Mouse (Mus musculus): ENCODE data around the gene Svip.

The Svip gene

DNA sequence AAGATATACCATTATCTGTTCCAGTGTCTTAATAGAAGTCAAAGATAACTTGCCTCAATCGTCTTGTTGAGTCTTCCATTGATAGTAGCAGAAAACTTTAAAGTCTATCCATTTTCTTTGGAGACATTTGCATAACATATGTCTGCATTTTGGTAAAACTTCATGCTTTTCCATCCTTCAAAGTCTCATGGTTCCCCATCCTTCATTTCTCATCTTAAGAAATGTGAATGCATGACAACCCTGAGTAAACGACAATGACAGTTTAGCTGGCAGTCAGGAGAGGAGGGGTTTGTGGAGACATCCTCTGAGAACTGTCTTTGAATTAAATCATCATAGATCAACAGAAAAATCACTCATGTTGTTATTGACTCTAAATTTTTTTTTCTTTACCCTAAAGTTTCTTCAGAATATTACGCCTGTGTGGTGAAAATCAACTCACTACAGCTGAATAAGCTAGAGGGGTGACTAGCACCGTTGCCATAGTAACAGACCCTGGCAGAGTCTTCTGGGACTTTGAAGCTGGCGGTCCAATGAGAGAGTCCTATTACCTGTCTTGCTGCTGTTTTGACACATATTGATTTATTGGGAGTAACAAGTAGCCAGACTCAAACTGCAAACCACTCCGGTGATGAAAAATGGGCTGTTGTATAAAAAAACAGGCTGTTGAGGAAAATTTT lies 45.0 kb downstream of the Svip start:
- no peak for DNase-seq

DNA sequence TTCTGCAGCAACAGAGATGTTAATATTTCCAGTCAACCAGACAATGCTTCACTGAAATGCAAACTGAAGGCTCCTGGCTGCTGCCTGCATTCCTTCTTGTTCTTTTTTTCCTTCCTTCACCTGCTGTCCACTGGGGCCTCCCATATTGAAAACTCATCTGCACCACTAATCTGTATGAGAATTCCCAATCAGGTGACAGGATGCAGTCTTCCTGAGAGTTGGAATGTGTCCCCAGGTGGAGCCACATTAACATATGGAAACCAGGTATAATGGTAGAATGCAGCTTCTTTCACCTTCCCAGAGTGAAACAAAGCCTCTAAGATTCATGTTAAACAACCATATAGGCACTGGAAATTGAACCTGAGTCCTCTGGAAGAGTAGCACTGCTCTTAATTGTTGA lies 48.1 kb downstream of the Svip start:
- DNase-seq: no peak

DNA sequence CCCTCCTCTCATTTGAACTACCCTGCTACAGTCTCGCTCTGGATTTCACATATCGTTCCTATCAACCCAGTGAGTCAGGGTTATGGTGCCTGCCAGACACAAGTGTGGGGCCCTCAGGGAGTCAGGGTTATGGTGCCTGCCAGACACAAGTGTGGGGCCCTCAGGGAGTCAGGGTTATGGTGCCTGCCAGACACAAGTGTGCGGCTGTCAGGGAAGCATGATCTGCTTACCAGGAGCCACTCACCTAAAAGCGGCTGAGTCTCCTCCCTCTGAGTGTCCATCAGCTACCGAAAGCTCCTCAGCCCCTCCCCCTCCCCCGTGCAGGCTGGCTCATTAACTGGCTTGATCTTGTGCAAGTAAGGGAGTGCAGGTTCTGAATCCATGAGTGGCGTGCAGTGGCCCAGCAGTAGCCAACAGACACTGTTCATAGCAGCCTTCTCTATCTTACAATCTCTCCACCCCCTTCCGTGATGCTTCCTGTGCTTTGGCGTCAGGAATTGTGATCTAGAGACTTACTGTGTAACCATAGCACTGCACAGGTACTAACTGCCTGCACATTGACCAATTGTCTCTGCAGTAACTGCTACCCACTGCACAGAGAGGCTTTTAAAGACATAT lies 50.3 kb downstream of the Svip start:
- no peak for DNase-seq
